Mouse (Mus musculus) lung, postnatal 36 days (tissue): ENCODE measurements around the gene Otoa.

Experiments used
- DNase-seq: peaks from one replicate; pipeline ENCODE4 v3.0.0; 2022; ENCODE audit warnings: mixed read lengths

The Otoa gene

DNA sequence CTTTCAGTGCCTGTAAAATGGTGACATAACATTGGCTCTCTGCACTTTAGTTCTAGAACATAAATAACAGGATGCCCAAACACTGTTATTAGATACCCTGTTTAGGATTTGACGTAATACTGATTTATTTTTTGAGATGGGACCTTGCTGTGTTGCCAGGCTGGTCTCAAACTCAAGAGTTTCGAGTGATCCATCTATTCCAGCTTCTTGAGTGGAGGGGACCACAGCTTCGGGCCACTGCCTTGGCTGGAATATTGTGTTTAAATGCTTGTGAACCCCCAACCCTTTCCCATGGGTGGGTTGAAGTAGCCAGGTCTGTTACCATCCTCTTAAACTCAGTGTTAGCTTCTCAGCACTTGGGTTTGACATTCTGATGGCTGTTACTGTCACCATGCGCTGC is at the start of gene Otoa:
TSS of gene Otoa (plus strand) at position 301 of the 400 bp plus-strand sequence.
- no peak for DNase-seq

DNA sequence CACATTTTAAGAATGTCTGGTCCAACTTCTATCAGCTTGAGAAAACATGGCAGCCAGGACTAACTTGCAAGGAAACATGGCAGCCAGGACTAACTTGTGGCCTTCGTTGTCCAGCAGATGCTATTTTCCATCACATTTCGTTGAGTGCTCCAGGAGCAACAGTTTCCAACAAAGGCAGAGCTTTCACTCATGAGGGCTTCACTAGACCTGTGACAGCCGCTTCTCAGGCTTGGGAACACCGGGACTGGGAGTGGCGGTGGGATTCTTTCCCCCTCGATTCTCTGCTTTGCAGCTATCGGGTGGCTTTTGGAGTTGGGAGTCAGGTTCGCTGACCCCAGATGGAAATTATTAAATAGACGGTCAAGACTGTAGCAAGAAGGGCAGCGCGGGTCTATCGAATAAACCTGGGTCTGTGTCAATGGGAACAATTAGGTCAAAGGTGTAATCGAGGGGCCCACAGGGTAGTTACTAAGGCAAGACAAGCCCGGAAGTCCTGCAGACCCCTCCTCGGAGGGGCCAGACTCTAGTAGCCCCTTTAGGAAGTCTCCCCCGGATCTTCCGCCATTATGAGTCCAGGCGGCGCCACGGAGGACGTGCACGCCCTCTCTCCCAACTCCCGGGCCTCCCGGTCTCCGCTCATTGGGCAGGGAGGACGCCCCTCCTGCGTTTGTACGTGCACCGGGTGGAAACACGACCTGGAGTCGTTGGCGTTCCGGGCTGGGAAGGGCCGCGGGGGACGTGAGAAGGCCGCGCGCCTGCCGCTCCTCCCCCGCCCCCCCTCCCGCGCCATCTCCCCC is 47.4 kb upstream of the Otoa start, which contains the start of gene Mettl9:
TSS of gene Mettl9 (plus strand) at position 590 of the 797 bp plus-strand sequence.
- DNase-seq = peak; percentile 94

DNA sequence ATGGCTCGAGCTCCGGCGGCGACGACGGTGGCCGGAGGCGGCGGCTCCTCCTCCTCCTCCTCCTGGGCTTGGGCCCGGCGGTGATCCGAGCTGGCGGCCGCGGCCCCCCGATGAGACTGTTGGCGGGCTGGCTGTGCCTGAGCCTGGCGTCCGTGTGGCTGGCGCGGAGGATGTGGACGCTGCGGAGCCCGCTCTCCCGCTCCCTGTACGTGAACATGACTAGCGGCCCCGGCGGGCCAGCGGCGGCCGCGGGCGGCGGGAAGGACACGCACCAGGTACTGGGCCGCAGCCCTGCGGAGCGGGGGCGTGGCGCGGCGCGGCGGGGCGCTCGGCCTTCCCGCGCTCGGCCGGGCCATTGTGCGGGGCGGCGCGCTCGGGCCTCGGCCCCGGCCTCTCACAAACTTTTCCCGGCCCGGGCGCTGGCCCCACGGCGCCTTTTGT is 46.7 kb upstream of the Otoa start:
- DNase-seq = peak; percentile 41

DNA sequence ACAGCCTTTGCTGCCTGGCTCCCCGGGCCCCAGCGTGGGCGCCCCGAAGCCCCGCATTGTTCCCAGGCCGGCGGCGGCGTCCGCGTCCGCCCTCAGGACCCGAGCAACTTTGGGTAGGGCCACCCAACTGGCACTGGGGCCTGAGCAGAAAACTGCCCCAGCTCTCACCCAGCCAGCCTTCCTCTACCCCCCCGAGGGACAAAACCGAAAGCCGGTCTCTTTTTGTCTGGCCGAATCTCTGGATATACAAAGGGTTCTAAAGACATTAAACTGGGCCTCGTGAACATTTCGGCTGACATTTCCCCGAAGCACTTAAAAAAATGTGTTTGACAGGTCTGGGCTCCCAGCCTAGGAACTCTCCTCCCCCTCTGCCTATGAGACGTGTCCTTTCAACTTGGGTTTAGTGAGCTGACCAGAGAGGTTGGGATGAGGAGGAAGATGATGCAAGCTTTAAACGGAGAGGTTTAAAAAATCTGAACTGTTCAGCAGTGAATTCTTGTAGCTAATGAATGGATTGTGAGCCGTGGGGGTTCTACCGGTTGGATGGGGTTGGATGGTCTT is 46.2 kb upstream of the Otoa start:
- peak; percentile 41 for DNase-seq

DNA sequence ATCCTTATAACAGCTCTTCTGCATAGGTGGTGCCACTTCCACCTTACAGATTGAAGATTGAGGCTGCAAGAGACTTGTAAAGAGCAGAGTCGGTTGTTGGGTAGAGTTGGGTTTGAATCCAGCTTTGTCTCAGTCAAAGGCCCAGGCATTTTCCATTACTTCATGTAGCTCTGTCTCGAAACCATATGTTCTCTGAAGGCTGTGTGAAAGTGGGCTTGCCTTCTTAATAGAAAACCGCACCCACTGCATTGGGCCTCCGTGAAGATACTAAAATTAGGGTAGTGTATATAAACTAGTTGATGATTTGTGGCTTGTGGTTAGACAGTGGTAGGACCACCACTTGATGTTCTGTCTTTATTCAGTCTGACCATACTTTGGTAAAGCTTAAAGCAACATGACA is 40.9 kb upstream of the Otoa start:
- no peak for DNase-seq

DNA sequence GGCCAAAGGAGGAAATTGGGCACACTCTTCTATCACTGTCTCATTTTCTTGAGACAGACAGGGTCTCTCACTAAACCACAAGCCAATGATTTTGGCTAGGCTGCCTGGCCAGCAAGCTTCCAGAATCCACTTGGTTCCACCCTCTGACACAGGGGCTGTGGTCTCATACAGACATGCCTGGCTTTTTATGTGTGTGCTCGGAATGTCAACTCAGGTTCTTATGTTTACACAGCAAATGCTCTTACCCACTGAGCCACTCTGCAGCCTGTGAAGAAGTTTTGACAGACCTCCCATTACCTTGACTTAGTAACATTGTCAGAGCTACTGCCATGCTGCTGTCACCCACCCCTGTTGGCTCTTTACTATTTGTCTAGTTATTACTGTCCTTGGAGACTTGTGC is 39.5 kb upstream of the Otoa start:
- DNase-seq = no peak

DNA sequence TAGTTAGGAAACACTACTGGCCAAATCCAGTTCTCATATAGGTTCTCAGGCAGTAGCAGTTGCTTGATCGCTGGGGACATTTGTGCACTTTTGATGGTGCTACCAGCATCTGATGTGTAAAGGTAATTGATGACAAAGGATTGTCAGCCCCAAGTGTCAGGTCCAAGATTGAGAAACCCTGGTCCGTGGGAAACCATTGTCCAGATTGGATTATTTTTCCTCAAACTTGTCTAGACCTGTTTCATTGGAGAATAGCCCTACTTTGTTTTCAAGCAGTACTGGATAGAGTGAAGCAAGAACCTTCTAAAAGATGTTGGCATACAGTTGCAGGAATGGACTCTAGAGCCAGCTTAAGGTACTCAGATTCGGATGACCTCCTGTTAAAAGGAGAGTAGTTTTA is 38.4 kb upstream of the Otoa start:
- DNase-seq = no peak

DNA sequence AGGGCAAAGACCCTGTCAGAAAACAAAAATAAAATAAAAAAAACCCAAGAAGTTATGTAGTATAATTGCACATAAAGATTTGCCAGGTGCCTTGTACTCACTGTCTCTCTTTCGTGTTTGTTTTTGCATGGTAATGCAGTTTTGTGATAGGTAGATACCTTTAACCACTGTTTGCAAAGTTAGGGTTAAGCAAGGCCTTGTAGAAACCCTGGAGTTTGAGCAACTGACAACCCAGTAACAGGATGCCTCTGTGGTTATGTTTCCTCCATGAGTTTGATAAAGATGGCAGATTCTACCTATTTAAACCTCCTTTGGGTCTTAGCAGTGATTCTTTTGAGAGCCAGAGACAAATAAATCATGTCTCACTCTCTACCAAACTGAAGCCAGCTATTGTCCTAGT is 37.9 kb upstream of the Otoa start:
- DNase-seq = no peak

DNA sequence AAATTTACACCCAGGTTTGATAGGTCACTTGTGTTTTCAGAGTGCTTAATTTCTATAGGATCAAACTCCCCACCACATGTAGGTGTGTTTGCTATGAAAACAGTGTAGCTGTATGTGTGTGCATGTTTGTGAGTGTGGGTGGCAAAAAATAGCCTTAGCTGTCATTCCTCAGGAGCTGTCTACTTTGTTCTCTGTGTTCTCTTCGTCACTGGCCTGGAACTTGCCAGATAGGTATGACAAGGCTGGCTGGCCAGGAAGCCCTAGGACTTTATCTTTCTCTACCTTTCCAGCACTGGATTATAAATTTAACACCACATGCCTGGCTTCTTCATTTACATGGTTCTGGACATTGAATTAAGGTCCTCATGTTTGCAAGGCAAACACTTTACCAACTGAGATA is 37.2 kb upstream of the Otoa start:
- DNase-seq = no peak

DNA sequence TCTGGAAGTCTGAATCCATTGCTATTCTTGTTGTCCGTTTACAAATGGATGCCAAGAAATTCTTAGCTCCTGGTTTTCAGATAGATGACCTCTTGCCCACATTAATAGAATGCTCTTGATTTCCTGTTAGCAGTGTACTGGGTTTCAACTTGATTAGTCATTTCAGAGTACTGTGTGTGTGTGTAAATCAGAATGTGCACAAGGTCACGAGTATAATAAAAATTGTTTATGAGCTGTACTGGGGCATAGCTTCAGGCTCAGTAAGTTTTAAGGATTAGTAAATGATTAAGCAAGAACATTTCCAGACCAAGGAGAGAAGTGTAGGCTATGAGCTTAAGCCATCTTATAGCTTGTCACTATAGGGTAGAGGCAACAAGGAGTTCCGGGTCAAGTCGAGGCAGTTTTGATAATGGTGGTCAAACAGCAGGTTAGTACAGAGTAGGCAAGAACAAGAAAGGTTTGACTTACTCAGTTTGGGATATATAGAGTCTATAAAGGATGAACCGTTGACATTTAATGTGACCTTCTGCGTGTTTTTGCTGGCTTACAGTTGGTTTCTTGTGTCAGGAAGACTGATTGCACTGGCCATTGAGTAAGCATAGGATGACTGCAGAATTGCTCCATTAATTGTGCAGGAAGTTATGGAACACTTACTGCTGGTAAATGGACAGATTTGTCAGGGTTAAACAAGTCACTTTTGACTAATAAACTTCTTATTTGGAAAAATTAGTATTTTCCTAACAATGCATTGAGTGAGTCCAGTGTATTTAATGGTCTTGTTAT is 35.6 kb upstream of the Otoa start:
- DNase-seq = no peak

DNA sequence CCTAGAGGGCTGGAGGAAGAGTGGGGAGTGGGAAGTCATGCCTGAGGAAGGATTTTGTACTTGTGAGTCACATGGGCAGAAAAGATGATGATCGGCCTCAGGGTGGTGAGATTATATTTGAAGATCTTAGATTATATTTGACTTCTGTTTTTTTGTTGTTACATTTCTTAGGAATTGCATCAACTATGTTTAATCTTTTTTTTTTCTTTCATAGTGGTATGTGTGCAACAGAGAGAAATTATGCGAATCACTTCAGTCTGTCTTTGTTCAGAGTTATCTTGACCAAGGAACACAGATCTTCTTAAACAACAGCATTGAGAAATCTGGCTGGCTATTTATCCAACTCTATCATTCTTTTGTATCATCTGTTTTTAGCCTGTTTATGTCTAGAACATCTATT is 33.8 kb upstream of the Otoa start:
- DNase-seq = no peak

DNA sequence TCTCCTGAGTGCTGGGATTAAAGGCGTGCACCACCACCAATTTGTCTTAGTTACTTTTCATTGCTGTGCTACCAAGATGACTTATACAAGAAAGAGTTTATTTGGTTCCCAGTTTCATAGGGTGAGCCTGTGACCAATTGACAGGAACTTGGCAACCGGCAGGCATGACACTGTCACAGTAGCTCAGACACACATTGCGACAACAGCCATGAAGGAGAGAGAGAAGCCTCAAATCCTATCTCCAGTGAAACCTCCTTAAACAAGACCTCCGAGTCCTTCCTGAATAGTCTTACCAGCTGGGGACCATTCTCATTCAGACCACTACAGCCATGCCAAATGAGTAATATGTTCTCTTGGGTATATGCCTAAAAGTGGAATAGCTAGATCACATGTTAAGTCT is 28.4 kb upstream of the Otoa start:
- DNase-seq = no peak

DNA sequence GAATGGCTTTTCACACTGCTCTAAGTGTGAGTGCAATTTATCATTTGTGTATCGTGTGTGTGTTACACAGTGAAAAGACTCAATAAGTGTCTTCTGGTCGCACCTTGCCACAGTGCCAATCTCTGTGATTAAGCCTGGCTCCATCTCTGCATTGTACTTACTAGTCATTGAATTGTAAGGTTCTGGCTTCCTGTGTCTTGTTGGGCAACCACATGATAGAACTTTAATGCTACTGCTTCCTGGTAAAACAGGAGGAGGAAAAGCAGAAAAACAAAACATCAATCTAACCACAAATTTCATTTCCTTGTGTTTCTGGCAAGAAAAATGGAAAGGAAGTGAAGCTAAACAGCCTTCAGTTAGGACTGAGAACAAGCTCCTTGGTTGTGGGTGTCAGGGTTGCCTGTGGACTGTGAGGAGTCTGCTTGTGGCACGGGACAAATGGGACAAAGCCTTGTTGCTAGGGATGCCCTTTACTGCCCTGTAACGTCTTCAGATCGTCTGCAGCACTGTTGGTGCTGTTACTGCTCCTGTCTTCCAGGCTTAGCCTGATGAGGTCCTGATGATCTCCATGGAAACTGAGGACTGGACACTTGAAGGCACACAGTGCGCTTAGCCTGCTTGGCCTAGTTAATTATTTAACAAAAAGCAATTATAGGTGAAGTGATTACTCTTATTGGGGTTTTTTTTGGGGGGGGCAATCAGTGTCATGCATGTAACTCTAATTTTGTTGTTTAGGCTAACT is 21.8 kb upstream of the Otoa start:
- no peak for DNase-seq

DNA sequence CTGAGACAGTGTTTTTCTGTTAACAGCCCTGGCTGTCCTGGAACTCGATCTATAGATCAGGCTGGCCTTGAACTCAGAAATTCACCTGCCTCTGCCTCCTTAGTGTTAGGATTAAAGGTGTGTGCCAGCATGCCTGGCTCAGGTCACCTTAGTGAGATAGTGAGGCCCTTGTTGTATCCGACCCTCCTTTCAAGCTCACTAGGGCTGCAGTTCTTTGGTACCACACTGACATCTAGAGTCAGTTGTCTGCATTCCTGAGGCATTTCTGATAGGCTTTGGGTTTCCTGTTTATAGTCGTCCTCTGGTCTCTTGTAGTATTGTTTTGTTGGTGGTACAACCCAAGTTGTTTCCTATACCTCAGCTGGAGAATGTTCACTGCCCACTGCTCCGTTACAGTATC is 17.1 kb upstream of the Otoa start:
- peak; percentile 61 for DNase-seq

DNA sequence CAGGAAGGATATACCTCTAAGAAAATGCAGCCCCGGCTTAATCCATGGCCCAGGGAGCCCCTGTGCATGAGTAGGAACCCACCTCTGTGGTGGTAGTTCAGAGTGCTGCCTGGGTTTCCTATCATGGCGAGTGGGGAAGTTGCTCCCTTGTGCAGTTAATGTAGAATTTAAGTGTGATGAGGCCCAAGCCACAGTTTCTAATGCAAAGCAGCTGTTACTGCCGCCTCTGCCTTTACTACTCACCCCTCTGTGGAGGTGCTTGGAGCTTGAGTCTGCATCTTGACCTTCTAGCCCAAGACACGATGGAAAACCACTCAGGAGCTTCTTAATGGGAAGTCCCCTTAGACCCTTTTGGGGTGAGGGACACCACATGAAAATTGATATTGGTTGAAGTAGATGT is 10.2 kb upstream of the Otoa start:
- DNase-seq = no peak

DNA sequence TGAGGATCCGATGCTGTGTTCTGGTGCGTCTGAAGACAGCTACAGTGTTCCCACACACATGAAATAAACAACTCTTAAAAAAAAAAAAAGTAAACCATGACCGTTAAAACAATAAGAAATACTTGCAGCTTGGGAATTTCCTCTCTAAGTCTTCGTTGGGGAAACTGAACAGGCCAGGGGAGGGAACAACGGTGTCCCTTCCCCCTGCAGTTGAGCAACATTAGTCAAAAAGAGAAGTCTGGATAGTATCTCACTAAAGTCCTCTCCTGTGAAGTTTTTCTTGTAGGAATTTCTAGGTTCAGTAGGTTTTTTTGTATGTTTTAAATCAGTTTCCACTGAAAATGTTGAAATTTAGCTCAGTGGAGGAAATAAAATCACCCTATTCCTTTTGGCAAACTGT is 8.9 kb upstream of the Otoa start:
- peak; percentile 51 for DNase-seq

DNA sequence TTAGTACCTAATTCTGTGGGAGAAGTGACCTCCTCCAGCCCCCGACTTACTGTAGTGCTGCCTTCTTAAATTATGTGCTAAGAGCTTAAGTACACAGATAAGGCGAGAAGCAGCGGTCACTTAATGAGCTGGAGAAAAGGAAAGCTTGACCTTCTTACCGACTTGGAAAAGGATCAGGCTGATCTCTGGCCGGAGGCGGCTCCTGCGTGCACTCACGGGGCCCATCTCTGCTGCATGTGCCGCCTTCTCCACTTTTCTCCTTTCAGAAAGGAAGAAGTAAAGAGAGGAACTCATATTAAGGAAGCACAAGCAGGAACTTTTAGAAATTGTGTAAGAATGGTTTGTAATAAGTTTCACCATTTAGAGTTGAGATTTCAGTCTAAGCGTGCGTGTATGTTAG is 7.2 kb upstream of the Otoa start, which contains the start of gene Igsf6:
TSS of gene Igsf6 (minus strand) at position 292 of the 400 bp plus-strand sequence.
- peak; percentile 66 for DNase-seq

DNA sequence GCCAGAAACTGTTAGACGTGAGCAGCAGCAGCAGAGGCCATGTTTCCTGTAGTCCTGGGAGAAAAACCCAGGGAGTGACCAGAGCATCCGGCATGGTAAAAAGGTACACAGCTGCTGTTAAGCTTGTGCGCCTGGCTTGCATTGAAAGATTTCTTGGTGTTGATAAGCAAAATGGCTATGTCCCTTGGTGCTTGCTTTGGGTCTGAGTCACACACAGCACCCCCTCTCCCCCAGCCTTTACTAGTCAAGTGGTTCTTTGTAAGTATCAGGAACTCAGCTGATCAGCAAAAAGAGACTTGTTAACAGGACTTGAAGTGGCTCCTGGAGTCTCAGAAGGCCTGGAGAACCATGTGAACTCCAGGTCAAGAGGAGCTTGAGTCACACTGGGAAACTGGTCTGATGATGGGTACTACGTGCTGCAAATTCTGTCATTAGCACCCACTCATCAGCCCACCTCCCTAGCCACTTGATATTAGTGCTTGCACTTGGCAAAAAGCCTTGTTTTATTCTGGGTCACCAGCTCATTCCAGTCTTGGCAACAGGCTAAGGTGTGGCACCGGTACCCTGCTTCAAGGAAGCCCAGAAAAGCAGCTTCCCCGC is 6.5 kb upstream of the Otoa start:
- peak; percentile 65 for DNase-seq

DNA sequence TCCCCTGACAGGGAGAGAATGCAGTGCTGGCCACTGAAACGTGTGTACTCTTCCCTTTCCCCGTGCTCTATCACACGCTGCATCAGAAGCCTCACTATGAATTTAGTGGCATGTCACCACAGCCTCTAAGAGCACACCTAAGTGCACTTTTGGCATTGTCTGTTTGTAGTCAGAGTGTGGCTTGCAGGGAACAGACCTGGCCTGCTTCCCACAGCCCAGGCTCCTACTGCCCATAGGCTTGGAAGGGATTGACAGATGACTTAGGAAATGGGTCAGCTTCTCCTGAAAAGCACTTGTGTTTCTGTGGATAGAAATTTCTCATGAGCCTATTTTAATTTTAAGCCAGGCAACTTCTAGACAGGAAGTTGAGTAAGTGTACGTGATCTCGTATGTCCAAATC is 6.0 kb upstream of the Otoa start:
- DNase-seq = no peak

DNA sequence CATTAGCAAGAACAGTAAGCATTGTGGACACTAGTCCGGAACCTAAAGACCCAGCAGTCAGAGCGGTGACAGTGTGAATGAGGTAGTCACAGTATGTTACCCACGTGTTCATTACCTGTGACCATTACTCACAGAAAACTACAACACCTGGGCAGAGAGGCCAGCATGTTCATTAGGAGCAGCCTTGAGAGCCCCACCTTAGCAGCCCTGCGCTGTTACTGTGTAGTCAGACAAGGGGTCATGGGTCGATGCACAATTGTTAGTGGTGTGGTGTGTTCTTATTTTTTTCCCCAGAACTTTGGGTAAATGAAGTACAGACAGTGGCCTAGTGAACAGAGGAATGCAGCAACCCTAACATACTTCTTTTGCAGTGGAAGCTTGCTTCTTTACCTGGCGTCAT is 4.1 kb upstream of the Otoa start:
- no peak for DNase-seq

DNA sequence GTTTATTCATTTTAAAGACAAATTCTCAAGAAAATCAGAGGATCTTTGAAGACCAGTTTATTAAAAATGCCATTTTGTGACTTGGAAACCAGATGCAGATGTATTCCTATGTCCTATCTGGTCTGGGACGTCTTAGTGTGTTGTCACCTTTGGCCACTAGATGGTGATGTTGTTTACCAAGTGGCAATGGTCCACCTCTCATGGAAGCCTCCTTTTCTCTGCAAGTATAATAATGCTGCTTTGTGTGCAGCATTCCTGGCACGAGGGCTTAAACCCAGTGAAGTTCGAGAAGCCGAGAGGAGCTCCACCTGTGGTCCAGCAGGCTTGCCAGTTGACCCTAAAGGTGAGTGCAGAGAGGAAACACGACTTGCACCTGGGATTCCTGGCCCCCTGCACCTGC is 3.6 kb upstream of the Otoa start:
- DNase-seq = peak; percentile 87

DNA sequence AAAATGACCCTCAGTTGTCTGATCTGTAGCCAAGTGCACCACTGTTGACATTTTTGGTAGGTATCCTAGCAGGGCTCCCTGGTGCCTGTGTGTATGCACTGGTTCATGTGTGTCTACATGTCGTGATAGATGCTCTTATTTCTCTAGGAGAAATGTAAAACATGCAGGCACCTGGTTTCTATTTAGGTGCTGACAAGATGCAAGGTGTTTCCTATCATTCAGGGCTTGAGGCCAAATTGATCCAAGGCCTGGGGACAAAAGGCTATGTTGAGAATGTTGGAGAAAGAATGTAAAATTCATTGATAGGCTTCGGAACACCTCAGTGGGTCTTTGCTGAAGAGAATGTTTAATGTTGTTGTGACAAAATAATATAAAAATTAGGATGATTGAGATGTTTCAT is 366 bp downstream of the Otoa start:
- DNase-seq = no peak
